Mouse (Mus musculus) megakaryocyte, embryonic 14.5 days (primary cell): Measurements from ENCODE around the gene Tubb2a.

Source experiments
- FLI1 ChIP-seq: IDR thresholded peaks from 2 replicates; pipeline ENCODE4 v1.6.1; 2012; ENCODE audit warnings: low read length, inconsistent platforms, mixed read lengths
- GATA1 ChIP-seq: IDR thresholded peaks from 3 replicates; pipeline ENCODE4 v1.6.1; 2012; ENCODE audit warnings: mixed read lengths, low read length, inconsistent platforms, borderline replicate concordance

DNA sequence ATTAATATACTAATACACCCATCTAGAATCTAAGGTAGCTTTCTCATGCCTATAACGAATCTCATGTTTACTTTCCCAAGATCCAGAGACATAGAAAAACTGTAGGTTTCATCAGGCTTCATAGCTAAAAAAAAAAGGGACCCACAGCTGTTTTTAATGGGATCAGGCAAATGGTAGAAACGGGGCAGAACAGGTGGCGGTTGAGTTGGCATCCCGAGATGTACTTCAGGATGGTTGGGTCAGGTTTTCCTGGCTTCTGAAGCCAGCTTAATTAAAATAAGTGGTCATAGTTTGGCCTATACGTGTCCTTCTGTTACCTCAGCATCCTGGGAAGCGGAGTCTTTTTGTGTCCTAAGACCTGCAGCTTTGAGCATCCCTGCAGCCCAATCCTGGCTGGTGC, 6.0 kb downstream of the Tubb2a start:
- no peak for TF ChIP-seq GATA1
- TF ChIP-seq FLI1, result no peak
